Mouse (Mus musculus) embryonic fibroblast, embryonic 13.5 days (primary cell): ENCODE results near the gene Fyttd1. TPM values are rescaled to one million over a fixed set of nuclear protein-coding genes. Genes with fewer than 3 reads are reported as not detected.

ENCODE experiments used
- H3K27ac ChIP-seq: 2 replicates; pipeline ENCODE4 v1.5.1; 2012; ENCODE audit warnings: low read length, control low read depth, inconsistent platforms; ENCODE audit not compliant: insufficient read depth
- H3K4me1 ChIP-seq: 2 replicates; pipeline ENCODE4 v1.6.1; 2011; ENCODE audit warnings: low read length; ENCODE audit not compliant: control insufficient read depth, insufficient read depth
- H3K4me3 ChIP-seq: 2 replicates; pipeline ENCODE4 v1.5.1; 2011; ENCODE audit warnings: mild to moderate bottlenecking, control low read depth, low read length; ENCODE audit not compliant: insufficient read depth
- CTCF ChIP-seq: IDR thresholded peaks from 2 replicates; pipeline ENCODE4 v1.5.1; 2011; ENCODE audit warnings: mild to moderate bottlenecking, control low read depth, low read length, moderate library complexity, borderline replicate concordance; ENCODE audit not compliant: insufficient read depth
- POLR2A ChIP-seq: IDR thresholded peaks from 2 replicates; pipeline ENCODE4 v1.6.1; 2011; ENCODE audit warnings: low read depth, mild to moderate bottlenecking, control low read depth, low read length, moderate library complexity
- polyA plus RNA-seq: library from polyadenylated mRNA; stranded (reverse); fragments of >200 nt; gene quantifications from 2 replicates; pipeline ENCODE4 v1.2.4, GENCODE M21; 2011; ENCODE audit warnings: low read depth; ENCODE audit not compliant: missing spikeins, insufficient read length

Gene Fyttd1
- polyA plus RNA-seq, 1 experiment: 115 TPM

GRCm38 (mm10) chr16:32954304-32954703, 77.0 kb downstream of the Fyttd1 start:
- no peak overlapping the region for H3K27ac ChIP-seq
- no peak overlapping the region for H3K4me3 ChIP-seq
- no peaks in the 10 kb centered on the region for H3K4me1 ChIP-seq
- no peak for TF ChIP-seq CTCF
- no peak for TF ChIP-seq POLR2A

- H3K27ac ChIP-seq: no peak overlapping the region
- H3K4me1 ChIP-seq: no peaks in the 10 kb centered on the region; the same call in 1 of the 2 replicates
- TF ChIP-seq CTCF: no peak
- TF ChIP-seq POLR2A: no peak
- no peak overlapping the region for H3K4me3 ChIP-seq
These were observed 79.6 kb downstream of the Fyttd1 start for GRCm38 (mm10) chr16:32956889-32957288.

Other genes starting within 250 kb of the Fyttd1 start
- gene Tnk2, start 233.6 kb upstream of the Fyttd1 start, polyA plus RNA-seq: 92.4 and 144 TPM in 2 replicates
- gene Muc4, start 141.6 kb upstream of the Fyttd1 start, polyA plus RNA-seq: not detected in 2 replicates
- gene Muc20, start 80.1 kb upstream of the Fyttd1 start, polyA plus RNA-seq: not detected in 2 replicates
- not detected in 2 replicates for gene Smbd1, start 67.0 kb upstream of the Fyttd1 start, polyA plus RNA-seq
- 26.2 and 27.1 TPM in 2 replicates for gene Rubcn, start 266 bp downstream of the Fyttd1 start, polyA plus RNA-seq
- gene Lrch3, start 36.6 kb downstream of the Fyttd1 start, polyA plus RNA-seq: 39.9 and 52.7 TPM in 2 replicates
- 1.4 and 2.1 TPM in 2 replicates for gene Iqcg, start 178.7 kb downstream of the Fyttd1 start, polyA plus RNA-seq
- 1,034 and 1,147 TPM in 2 replicates for gene Rpl35a, start 179.0 kb downstream of the Fyttd1 start, polyA plus RNA-seq
- 1.9 and 2.4 TPM in 2 replicates for gene Lmln, start 185.0 kb downstream of the Fyttd1 start, polyA plus RNA-seq